Mouse (Mus musculus): ENCODE data around the gene Gm45808. TPM values are rescaled to one million over a fixed set of nuclear protein-coding genes. Genes with fewer than 3 reads are reported as not detected.
A peak's percentile ranks its signal among the peaks of the same experiment; 100 is the strongest.
"Not testable (repeated sequence)": the region's sequence is repeated elsewhere in the genome, so short reads cannot be mapped to it uniquely, and the experiment has no call there.

Gene Gm45808
- polyA plus RNA-seq, 1 experiment from 2014 or later: not detected

DNA sequence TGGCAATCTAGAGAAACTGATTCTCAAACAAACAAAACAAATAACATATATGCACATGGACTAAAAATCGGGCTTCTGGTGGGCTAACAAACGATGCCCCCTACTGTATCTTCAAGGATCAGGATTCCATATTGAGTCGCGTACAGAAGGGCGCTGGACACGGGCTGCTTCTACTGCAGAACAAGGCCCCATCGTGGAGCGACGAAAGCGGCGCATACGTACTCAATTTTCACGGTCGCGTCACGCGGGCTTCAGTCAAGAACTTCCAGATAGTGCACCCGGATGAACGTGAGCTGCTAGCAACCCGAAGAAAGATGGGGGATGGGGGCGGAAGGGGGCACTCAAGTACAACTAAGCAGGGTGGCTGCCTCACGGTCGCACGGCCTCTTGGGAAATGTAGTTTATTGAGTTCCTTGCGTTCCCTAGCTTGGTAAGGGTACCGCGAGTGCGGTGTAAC is 35.1 kb upstream of the Gm45808 start:
- peak; percentile 88 for DNase-seq (ENCODE audit: low spot score)
- Histone ChIP-seq H3K9me3 (no peaks in the 10 kb centered on the region), H3K36me3 (peaks cover 19% of the 10 kb centered on the region), H3K4me3 (peak overlapping the region; percentile 62), H3K27ac (peak overlapping the region; percentile 94), H3K4me1 (replicated peaks) (peaks cover 46% of the 10 kb centered on the region), H3K27me3 (ENCODE audit: insufficient read depth, poor library complexity, severe bottlenecking) (no peaks in the 10 kb centered on the region)
- 1% methylated on average over 28 of the region's 28 CpGs for WGBS

GRCm38 (mm10) chr7:45520605-45521004 is 34.0 kb upstream of the Gm45808 start:
- H3K27ac ChIP-seq: no peak overlapping the region
- H3K4me1 ChIP-seq (replicated peaks): peaks cover 43% of the 10 kb centered on the region
- no peak for DNase-seq (ENCODE audit: low spot score)
- H3K4me3 ChIP-seq: no peak overlapping the region
- 92% methylated on average over 7 of the region's 7 CpGs for WGBS
- H3K9me3 ChIP-seq: no peaks in the 10 kb centered on the region
- no peaks in the 10 kb centered on the region for H3K27me3 ChIP-seq (ENCODE audit: insufficient read depth, poor library complexity, severe bottlenecking)
- H3K36me3 ChIP-seq: peaks cover 19% of the 10 kb centered on the region

GRCm38 (mm10) chr7:45519345-45520120 is 32.9 kb upstream of the Gm45808 start:
- H3K36me3 ChIP-seq: peaks cover 15% of the 10 kb centered on the region
- no peaks in the 10 kb centered on the region for H3K27me3 ChIP-seq (ENCODE audit: insufficient read depth, poor library complexity, severe bottlenecking)
- H3K4me1 ChIP-seq (replicated peaks): peaks cover 39% of the 10 kb centered on the region
- H3K4me3 ChIP-seq: no peak overlapping the region
- no peak for DNase-seq (ENCODE audit: low spot score)
- H3K27ac ChIP-seq: no peak overlapping the region
- no peaks in the 10 kb centered on the region for H3K9me3 ChIP-seq
- 77% methylated on average over 8 of the region's 8 CpGs for WGBS

- Histone ChIP-seq H3K27me3 (ENCODE audit: insufficient read depth, poor library complexity, severe bottlenecking) (no peaks in the 10 kb centered on the region), H3K36me3 (peaks cover 9% of the 10 kb centered on the region), H3K27ac (no peak overlapping the region), H3K4me1 (replicated peaks) (peaks cover 33% of the 10 kb centered on the region), H3K4me3 (no peak overlapping the region), H3K9me3 (no peaks in the 10 kb centered on the region)
- WGBS: 90% methylated on average over 16 of the region's 16 CpGs
- no peak for DNase-seq (ENCODE audit: low spot score)
Measured at GRCm38 (mm10) chr7:45518618-45519017, 32.0 kb upstream of the Gm45808 start.

GRCm38 (mm10) chr7:45516846-45517245 is 30.2 kb upstream of the Gm45808 start:
- DNase-seq (ENCODE audit: low spot score): not testable (repeated sequence)

GRCm38 (mm10) chr7:45515436-45515835 is 28.8 kb upstream of the Gm45808 start:
- Histone ChIP-seq H3K9me3 (no peaks in the 10 kb centered on the region), H3K36me3 (no peaks in the 10 kb centered on the region), H3K27ac (0 out of 2 replicates have a peak overlapping the region, but pooled peaks have one; percentile 59), H3K27me3 (ENCODE audit: insufficient read depth, poor library complexity, severe bottlenecking) (no peaks in the 10 kb centered on the region), H3K4me3 (peak overlapping the region; percentile 26), H3K4me1 (replicated peaks) (peaks cover 10% of the 10 kb centered on the region; the same call in 1 of the 2 replicates)
- DNase-seq (ENCODE audit: low spot score): peak; percentile 33
- 29% methylated on average over 16 of the region's 16 CpGs for WGBS

More at GRCm38 (mm10) chr7:45516846-45517245, 30.2 kb upstream of the Gm45808 start:
- not testable (repeated sequence) for H3K9me3 ChIP-seq; H3K4me3 ChIP-seq; H3K27ac ChIP-seq; H3K36me3 ChIP-seq; H3K27me3 ChIP-seq (ENCODE audit: insufficient read depth, poor library complexity, severe bottlenecking)
- WGBS: 72% methylated on average over 5 of the region's 5 CpGs
- peaks cover 15% of the 10 kb centered on the region; the same call in 1 of the 2 replicates for H3K4me1 ChIP-seq (replicated peaks)

DNA sequence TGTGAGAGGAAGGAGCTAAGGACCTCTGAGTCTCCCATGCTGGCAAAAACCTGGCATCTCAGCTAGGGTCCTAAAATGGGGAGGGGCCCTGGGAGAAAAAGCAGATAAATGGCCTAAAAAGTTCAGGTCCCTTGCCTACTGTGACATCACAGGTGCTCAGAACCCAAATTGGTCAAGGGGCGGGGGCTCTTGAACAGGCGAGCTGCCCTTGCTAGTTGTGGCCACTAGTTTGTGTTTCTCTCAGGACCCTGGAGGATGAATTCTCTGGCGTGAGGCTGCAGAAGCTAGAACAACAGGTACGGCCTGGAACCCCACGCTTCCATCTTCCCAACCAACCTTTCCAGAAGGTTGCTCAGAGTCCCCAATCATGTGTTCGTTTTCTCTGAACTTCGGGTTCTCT is 27.8 kb upstream of the Gm45808 start:
- no peaks in the 10 kb centered on the region for H3K36me3 ChIP-seq
- no peaks in the 10 kb centered on the region for H3K9me3 ChIP-seq
- H3K27me3 ChIP-seq (ENCODE audit: insufficient read depth, poor library complexity, severe bottlenecking): no peaks in the 10 kb centered on the region
- peaks cover 14% of the 10 kb centered on the region for H3K4me1 ChIP-seq (replicated peaks)
- 84% methylated on average over 7 of the region's 7 CpGs for WGBS
- no peak overlapping the region for H3K27ac ChIP-seq
- DNase-seq (ENCODE audit: low spot score): no peak
- H3K4me3 ChIP-seq: no peak overlapping the region

DNA sequence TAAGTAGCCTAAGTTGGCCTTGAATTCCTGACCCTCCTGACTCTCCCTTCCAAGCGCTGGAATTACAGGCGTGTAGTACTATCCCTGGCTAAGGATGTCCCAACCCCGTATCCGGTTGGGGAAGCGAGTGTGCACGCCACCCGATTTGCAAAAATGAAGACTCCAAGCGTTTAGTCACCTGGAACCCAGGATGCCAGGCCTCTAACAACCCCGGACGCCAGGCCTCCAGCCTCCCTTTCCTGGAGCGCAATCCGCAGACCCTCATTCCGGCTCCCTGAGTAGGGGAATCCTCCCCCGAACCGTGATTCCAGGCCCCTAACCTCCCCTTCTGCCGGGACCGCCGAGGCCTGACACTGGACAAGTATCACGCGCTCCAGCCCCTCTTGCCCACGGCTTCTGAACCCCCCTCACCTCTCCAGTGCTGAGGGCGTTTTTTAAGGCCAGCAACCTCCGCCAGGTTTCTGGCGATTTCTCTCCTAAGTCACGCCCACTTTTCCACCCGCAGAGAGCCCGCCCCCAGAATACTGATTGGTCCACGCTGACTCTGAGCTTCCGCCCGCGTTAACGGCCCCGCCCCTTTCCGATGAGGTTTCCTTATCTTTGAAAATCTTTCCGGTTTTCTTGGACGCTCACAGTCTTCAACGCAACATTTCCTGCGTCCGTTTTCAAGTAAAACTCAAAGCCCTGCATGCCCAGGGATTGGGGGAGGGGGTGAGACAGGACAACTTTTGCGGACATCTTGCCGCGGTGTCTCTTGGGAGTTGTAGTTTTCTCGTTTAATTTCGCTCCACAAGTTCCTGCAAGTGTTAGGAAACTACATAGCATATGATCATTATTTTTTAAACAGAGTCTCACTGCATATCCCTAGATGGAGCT is 23.5 kb upstream of the Gm45808 start, which contains the start of gene Nucb1:
Gene Nucb1 (minus strand): TSS at position 495 of the 876 bp plus-strand sequence.
- peak within 1 kb of the TSS; percentile 83 for H3K4me3 ChIP-seq
- H3K9me3 ChIP-seq: no peaks in the 10 kb centered on the region
- H3K36me3 ChIP-seq: peaks cover 29% of the 10 kb centered on the region
- peak within 1 kb of the TSS; percentile 93 for H3K27ac ChIP-seq
- no peaks in the 10 kb centered on the region for H3K27me3 ChIP-seq (ENCODE audit: insufficient read depth, poor library complexity, severe bottlenecking)
- WGBS: under 1% methylated on average over 44 of the region's 44 CpGs
- DNase-seq (ENCODE audit: low spot score): peak; percentile 91
- H3K4me1 ChIP-seq (replicated peaks): peaks cover 19% of the 10 kb centered on the region

DNA sequence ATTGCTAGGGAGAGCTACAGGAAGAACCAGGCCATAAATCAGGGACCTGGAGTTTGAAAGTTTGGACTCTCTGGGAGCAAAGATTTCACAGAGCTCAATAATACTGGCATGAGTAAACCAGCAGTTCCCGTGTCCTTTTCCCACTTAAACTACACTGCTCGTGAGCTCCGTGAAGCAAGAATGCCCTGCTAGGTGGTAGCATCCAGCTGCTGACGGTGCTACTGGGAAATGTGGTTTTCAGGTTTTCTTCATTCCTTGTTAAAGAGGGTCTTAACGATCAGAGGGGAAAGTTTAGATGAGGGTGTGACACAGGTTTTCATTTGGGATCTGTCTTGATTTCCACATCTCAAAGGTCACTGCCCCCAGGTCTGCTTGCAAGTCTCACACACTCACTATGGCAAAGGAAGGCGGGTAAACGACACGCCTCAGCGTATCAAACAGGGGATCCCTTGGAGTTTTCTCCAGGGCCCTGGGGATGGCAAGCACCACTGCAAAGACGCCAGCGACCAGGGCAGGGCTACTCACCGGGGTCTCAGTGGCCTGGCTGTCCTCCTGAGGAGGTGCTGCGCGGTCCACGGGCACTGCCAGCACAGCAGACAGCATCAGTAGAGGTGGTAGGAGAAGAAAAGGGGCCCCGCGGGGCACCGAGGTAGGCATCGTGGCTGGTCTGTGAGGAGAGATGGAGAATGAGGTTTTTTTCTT is 22.7 kb upstream of the Gm45808 start:
- H3K4me1 ChIP-seq (replicated peaks): peaks cover 17% of the 10 kb centered on the region
- no peak for DNase-seq (ENCODE audit: low spot score)
- 48% methylated on average over 19 of the region's 19 CpGs for WGBS
- peak overlapping the region; percentile 93 for H3K27ac ChIP-seq
- H3K4me3 ChIP-seq: peak overlapping the region; percentile 83
- peaks cover 35% of the 10 kb centered on the region for H3K36me3 ChIP-seq
- H3K9me3 ChIP-seq: no peaks in the 10 kb centered on the region
- H3K27me3 ChIP-seq (ENCODE audit: insufficient read depth, poor library complexity, severe bottlenecking): no peaks in the 10 kb centered on the region

- Histone ChIP-seq H3K27me3 (ENCODE audit: insufficient read depth, poor library complexity, severe bottlenecking) (no peaks in the 10 kb centered on the region), H3K9me3 (no peaks in the 10 kb centered on the region), H3K27ac (no peak overlapping the region), H3K4me1 (replicated peaks) (peaks cover 17% of the 10 kb centered on the region), H3K36me3 (peaks cover 35% of the 10 kb centered on the region), H3K4me3 (peak overlapping the region; percentile 83; the same call in 1 of the 2 replicates)
- no peak for DNase-seq (ENCODE audit: low spot score)
- 91% methylated on average over 6 of the region's 6 CpGs for WGBS
Measured at GRCm38 (mm10) chr7:45508561-45508960, 21.9 kb upstream of the Gm45808 start.

- peaks cover 40% of the 10 kb centered on the region for H3K36me3 ChIP-seq
- DNase-seq (ENCODE audit: low spot score): no peak
- H3K4me3 ChIP-seq: no peak overlapping the region
- no peak overlapping the region for H3K27ac ChIP-seq
- no peaks in the 10 kb centered on the region for H3K27me3 ChIP-seq (ENCODE audit: insufficient read depth, poor library complexity, severe bottlenecking)
- 92% methylated on average over 6 of the region's 6 CpGs for WGBS
- peaks cover 21% of the 10 kb centered on the region for H3K4me1 ChIP-seq (replicated peaks)
- no peaks in the 10 kb centered on the region for H3K9me3 ChIP-seq
Measured at GRCm38 (mm10) chr7:45507583-45507982, 21.0 kb upstream of the Gm45808 start.

DNA sequence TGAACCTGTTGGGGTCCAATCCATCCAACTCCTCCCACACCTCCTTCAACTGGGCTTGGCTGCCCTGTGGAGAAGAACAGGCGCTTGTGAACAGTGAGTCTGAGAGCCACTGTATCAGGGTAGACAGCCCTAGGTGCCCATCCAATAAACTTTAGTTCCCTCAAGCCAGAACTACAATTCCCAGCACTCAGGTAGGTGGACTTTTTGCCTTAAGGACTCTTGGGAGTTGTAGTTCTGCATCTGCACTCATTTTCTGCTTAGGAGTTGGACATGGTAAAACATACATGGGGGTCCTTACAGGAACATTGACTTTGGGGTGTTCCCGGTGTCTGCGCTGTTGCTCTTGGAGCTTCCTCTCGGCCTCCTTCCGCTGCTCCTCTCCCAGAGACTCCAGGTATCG is 11.8 kb upstream of the Gm45808 start:
- Histone ChIP-seq H3K4me1 (replicated peaks) (0 out of 2 replicates have a peak, but pooled peaks cover 7% of the 10 kb centered on the region), H3K4me3 (no peak overlapping the region), H3K36me3 (peaks cover 95% of the 10 kb centered on the region), H3K9me3 (no peaks in the 10 kb centered on the region), H3K27me3 (ENCODE audit: insufficient read depth, poor library complexity, severe bottlenecking) (no peaks in the 10 kb centered on the region), H3K27ac (no peak overlapping the region)
- WGBS: 93% methylated on average over 6 of the region's 6 CpGs
- no peak for DNase-seq (ENCODE audit: low spot score)

Data from hindbrain, embryonic 10.5 days (tissue).